Mouse (Mus musculus) heart, adult 2 months (tissue): Measurements from ENCODE around the gene Cdc42ep4.

Experiments
- CTCF ChIP-seq: fragments of 200-600 bp; IDR thresholded peaks from 2 replicates; pipeline ENCODE4 v1.8.1; 2022; ENCODE audit warnings: antibody characterized with exemption, mild to moderate bottlenecking, moderate library complexity
- EP300 ChIP-seq: fragments of 200-500 bp; IDR thresholded peaks from 2 replicates; pipeline ENCODE4 v1.6.1; 2011; ENCODE audit warnings: low read depth, low read length, control low read depth; ENCODE audit not compliant: insufficient read depth

DNA sequence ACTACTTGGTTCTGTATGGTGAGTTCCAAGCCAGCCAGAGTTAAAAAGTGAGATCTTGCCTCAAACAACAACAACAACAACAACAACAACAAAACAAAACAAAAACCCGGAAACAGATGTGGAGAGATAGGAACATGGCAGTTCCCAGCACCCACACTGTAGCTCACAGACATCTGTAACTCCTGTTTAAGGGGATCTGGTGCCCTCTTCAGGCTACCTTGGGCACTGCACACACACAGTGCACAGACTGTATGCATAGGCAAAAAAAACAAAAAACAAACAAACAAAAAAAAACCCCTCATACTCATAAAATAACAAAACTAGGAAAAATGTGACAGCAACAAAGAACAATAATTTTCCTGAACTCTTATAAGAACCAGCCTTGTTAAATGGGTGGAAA lies 8.7 kb downstream of the Cdc42ep4 start:
- peak; percentile 51 for TF ChIP-seq CTCF
- no peak for TF ChIP-seq EP300
